Mouse (Mus musculus) liver, embryonic 12.5 days (tissue): ENCODE results near the gene Jmjd6. TPM values are rescaled to one million over a fixed set of nuclear protein-coding genes. Genes with fewer than 3 reads are reported as not detected.
"Not testable (repeated sequence)": the region's sequence is repeated elsewhere in the genome, so short reads cannot be mapped to it uniquely, and the experiment has no call there.

Source experiments
- ATAC-seq: fragments of 200-750 bp; cut with Nextera tagmentation; 2 replicates; pipeline ENCODE4 v1.8.0; 2017; ENCODE audit warnings: moderate number of reproducible peaks, mild to moderate bottlenecking, moderate library complexity
- H3K27ac ChIP-seq: fragments of 300-500 bp; sonication (generic); 2 replicates; pipeline ENCODE4 v1.5.1; 2016; ENCODE audit warnings: mild to moderate bottlenecking
- H3K27me3 ChIP-seq: fragments of 300-500 bp; sonication (generic); replicated peaks from 2 replicates; pipeline ENCODE4 v1.6.1; 2016; ENCODE audit warnings: mild to moderate bottlenecking, moderate library complexity
- H3K36me3 ChIP-seq: fragments of 300-500 bp; sonication (generic); 2 replicates; pipeline ENCODE4 v1.6.1; 2016; ENCODE audit warnings: mild to moderate bottlenecking, moderate library complexity
- H3K4me1 ChIP-seq: fragments of 300-500 bp; sonication (generic); 2 replicates; pipeline ENCODE4 v1.6.1; 2016
- H3K4me2 ChIP-seq: fragments of 300-500 bp; sonication (generic); 2 replicates; pipeline ENCODE4 v1.6.1; 2016; ENCODE audit warnings: mild to moderate bottlenecking, moderate library complexity
- H3K4me3 ChIP-seq: fragments of 300-500 bp; sonication (generic); 2 replicates; pipeline ENCODE4 v1.5.1; 2016; ENCODE audit warnings: mild to moderate bottlenecking, moderate library complexity
- H3K9ac ChIP-seq: fragments of 300-500 bp; sonication (generic); 2 replicates; pipeline ENCODE4 v1.6.1; 2016; ENCODE audit warnings: mild to moderate bottlenecking, moderate library complexity
- H3K9me3 ChIP-seq: fragments of 300-500 bp; sonication (generic); replicated peaks from 2 replicates; pipeline ENCODE4 v1.6.1; 2016; ENCODE audit warnings: mild to moderate bottlenecking, moderate library complexity
- WGBS: fragments of 180-500 bp; shearing (Covaris S2); methylation state at CpG from one replicate; pipeline ENCODE4 v1.1.7; 2016; ENCODE audit not compliant: insufficient replicate concordance; 5-methylcytosine and 5-hydroxymethylcytosine counted together
- polyA plus RNA-seq: library from polyadenylated mRNA; unstranded; fragments of >200 nt; fragmentation: Nextera tagmentation; extraction: Ambion mirVana; gene quantifications from 2 replicates; pipeline ENCODE4 v1.2.1, GENCODE M21; 2016

The Jmjd6 gene
- polyA plus RNA-seq, 1 experiment from 2014 or later: 61.6 TPM

DNA sequence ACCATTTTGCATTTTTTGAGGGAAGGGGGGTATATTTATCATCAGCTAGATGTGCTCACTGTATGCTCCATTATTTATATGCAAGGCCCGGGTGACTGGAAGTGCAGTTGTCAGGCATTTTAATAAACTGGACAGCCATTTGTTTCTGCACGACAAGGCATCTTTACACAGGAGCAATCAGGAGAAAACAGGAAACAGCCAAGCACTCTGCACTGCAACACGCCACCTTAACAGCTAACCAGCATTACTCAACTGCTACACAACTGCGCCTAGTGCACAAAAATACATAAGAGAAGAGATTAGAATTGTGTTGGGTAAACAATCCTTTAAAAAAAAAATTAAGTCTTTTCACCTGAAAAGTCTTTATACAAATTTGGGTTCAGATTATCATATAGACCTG is 6.8 kb upstream of the Jmjd6 start:
- Histone ChIP-seq H3K9me3 (no peaks in the 10 kb centered on the region), H3K4me1 (peaks cover 62% of the 10 kb centered on the region), H3K4me2 (peak overlapping the region; percentile 91), H3K27me3 (no peaks in the 10 kb centered on the region), H3K9ac (peak overlapping the region; percentile 99), H3K27ac (peak overlapping the region; percentile 99), H3K4me3 (peak overlapping the region; percentile 99), H3K36me3 (peaks cover 64% of the 10 kb centered on the region)
- 30% methylated on average over 4 of the region's 4 CpGs for WGBS
- no peak for ATAC-seq

DNA sequence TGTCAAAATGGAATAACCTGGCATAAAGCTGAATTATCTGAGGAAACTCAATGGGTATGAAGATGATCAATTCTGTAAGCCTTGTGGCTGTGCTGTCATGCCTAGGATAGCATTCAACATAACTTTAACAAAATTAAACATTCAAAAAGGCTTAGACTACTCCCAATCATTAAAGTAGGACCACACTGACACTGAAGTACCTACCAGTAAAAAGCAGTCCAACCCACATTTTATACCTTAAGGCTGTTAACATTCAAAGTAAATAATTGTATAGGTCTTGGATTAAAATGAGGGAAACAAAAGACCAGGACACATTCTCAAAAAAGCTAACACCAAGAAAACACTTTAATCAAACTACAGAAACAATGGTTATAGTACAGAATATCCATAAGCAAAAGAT is 6.3 kb upstream of the Jmjd6 start:
- Histone ChIP-seq H3K4me1 (peaks cover 62% of the 10 kb centered on the region), H3K27ac (no peak overlapping the region), H3K9me3 (no peaks in the 10 kb centered on the region), H3K9ac (no peak overlapping the region), H3K4me3 (peak overlapping the region; percentile 19; the same call in 1 of the 2 replicates), H3K4me2 (peak overlapping the region; percentile 39), H3K36me3 (peaks cover 64% of the 10 kb centered on the region), H3K27me3 (no peaks in the 10 kb centered on the region)
- no peak for ATAC-seq

GRCm38 (mm10) chr11:116848877-116849178 is 5.6 kb upstream of the Jmjd6 start:
- H3K9ac ChIP-seq, H3K27me3 ChIP-seq, H3K9me3 ChIP-seq, ATAC-seq, H3K4me3 ChIP-seq: not testable (repeated sequence)
- peaks cover 64% of the 10 kb centered on the region for H3K36me3 ChIP-seq
- peaks cover 62% of the 10 kb centered on the region for H3K4me1 ChIP-seq
- H3K27ac ChIP-seq: peak overlapping the region; percentile 64
- peak overlapping the region; percentile 39 for H3K4me2 ChIP-seq
- 49% methylated on average over 2 of the region's 2 CpGs for WGBS

DNA sequence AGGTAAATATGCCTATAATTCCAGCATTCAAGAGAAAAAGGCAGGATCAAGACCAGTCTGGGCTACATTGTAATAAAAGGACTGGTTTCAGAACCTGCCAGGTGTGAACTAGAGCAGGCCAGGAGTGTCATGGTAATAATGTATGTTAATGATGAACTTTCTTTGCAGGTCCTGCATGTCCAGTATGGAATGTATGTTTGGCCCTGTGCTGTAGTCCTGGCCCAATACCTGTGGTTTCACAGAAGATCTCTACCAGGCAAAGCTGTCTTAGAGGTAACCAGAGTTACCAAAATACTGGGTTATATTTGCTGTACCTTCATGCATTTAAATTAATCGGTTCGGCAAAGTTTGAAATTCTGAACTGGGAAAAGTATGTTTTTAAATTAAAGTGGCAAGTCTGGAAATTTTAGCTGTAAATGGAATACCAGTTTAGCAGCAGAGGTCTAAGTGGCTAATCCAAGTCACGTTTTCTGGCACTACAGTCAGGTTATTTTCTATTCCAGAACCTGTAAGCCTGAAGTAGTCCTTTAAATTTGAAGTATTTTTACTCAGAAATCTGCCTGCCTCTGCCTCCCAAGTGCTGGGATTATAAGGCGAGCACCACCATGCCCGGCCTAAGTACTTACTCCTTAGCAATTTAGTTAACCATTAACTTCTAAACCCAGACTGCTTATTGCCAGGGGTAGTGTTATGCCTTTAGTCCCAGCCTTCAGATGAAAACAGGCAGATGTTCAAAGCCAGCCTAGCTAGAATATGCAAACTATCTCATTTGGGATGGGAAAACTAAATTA is 5.0 kb upstream of the Jmjd6 start:
- Histone ChIP-seq H3K27me3 (no peaks in the 10 kb centered on the region), H3K4me1 (peaks cover 62% of the 10 kb centered on the region), H3K4me2 (peak overlapping the region; percentile 12), H3K36me3 (peaks cover 64% of the 10 kb centered on the region), H3K4me3 (no peak overlapping the region; the same call in 1 of the 2 replicates), H3K9ac (no peak overlapping the region), H3K27ac (peak overlapping the region; percentile 64), H3K9me3 (no peaks in the 10 kb centered on the region)
- ATAC-seq: no peak
- 67% methylated on average over 5 of the region's 5 CpGs for WGBS

GRCm38 (mm10) chr11:116847187-116848085 is 4.2 kb upstream of the Jmjd6 start:
- no peaks in the 10 kb centered on the region for H3K9me3 ChIP-seq
- 0 out of 2 replicates have a peak overlapping the region, but pooled peaks have one; percentile 18 for H3K9ac ChIP-seq
- H3K27ac ChIP-seq: peak overlapping the region; percentile 64
- no peak for ATAC-seq
- no peaks in the 10 kb centered on the region for H3K27me3 ChIP-seq
- peaks cover 64% of the 10 kb centered on the region for H3K36me3 ChIP-seq
- peak overlapping the region; percentile 5; the same call in 1 of the 2 replicates for H3K4me2 ChIP-seq
- H3K4me3 ChIP-seq: no peak overlapping the region
- 86% methylated on average over 3 of the region's 3 CpGs for WGBS
- H3K4me1 ChIP-seq: peaks cover 62% of the 10 kb centered on the region

GRCm38 (mm10) chr11:116846593-116847181 is 3.4 kb upstream of the Jmjd6 start:
- H3K9me3 ChIP-seq: no peaks in the 10 kb centered on the region
- H3K4me3 ChIP-seq: no peak overlapping the region
- H3K36me3 ChIP-seq: peaks cover 62% of the 10 kb centered on the region
- no peaks in the 10 kb centered on the region for H3K27me3 ChIP-seq
- ATAC-seq: no peak
- WGBS: 69% methylated on average over 4 of the region's 4 CpGs
- H3K4me1 ChIP-seq: peaks cover 67% of the 10 kb centered on the region
- H3K4me2 ChIP-seq: no peak overlapping the region
- H3K9ac ChIP-seq: no peak overlapping the region
- peak overlapping the region; percentile 48; the same call in 1 of the 2 replicates for H3K27ac ChIP-seq

DNA sequence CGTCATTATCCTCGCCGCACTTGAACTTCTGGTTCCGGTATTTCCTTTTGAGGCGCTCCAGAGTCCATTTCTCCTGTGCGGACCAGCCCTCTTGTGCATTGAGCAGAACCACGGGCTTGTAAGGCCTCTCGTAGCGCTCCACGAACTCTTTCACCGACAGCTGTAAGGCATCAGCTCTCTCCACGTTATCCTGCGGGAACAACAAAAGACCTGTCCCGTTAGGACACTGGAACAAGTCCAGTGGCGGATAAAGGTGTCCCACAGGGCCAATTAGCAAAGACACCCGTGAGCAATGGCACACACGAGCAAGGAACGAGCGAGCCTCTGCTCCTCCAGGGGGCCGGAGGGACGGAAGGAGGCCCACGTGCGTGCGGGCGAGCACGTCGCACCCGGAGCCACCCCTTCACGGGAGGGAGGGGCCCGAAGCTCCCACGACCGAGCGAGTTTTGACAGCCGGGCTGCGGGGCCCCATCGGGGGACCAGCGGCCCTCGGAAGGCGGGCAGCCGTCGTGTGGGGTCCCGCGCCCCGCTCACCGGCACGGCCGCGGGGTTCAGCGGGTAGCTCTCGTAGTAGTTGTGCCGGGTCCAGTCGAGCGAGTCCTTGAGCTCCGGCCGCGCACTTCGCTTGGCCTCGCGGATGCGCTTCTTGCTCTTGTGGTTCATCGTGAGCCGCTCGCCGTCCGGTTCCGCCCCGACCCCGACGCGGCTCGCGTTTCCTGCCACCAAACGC is 553 bp downstream of the Jmjd6 start:
- Histone ChIP-seq H3K9ac (peak overlapping the region; percentile 94), H3K27ac (peak overlapping the region; percentile 98), H3K4me3 (peak overlapping the region; percentile 82), H3K4me1 (peaks cover 70% of the 10 kb centered on the region), H3K4me2 (peak overlapping the region; percentile 86), H3K27me3 (no peaks in the 10 kb centered on the region), H3K9me3 (no peaks in the 10 kb centered on the region), H3K36me3 (peaks cover 62% of the 10 kb centered on the region)
- peak; percentile 61 for ATAC-seq
- WGBS: 4% methylated on average over 73 of the region's 73 CpGs

DNA sequence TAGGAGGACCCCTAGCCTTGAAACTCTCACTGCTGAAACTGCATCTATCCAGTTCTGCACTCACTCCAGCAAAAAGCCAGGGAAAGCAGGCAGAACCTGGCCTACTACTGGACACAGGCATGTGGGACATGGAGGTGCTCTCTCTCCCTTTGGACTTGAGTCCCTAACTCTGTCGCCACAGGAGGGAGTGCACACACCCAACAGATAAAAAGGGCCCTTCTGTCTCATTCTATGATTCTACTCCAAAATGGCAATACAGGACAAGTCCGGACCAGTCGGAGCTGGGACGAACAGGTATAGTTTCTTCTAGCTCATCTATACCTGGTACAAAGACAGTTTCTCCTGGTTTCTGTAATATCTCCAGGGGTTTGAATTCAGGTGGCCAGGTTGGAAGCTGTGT is 2.5 kb downstream of the Jmjd6 start:
- WGBS: 65% methylated on average over 4 of the region's 4 CpGs
- Histone ChIP-seq H3K4me2 (peak overlapping the region; percentile 86), H3K27ac (no peak overlapping the region), H3K4me1 (peaks cover 58% of the 10 kb centered on the region), H3K9ac (peak overlapping the region; percentile 94), H3K36me3 (peaks cover 63% of the 10 kb centered on the region), H3K9me3 (no peaks in the 10 kb centered on the region), H3K27me3 (no peaks in the 10 kb centered on the region), H3K4me3 (peak overlapping the region; percentile 82)
- ATAC-seq: no peak

DNA sequence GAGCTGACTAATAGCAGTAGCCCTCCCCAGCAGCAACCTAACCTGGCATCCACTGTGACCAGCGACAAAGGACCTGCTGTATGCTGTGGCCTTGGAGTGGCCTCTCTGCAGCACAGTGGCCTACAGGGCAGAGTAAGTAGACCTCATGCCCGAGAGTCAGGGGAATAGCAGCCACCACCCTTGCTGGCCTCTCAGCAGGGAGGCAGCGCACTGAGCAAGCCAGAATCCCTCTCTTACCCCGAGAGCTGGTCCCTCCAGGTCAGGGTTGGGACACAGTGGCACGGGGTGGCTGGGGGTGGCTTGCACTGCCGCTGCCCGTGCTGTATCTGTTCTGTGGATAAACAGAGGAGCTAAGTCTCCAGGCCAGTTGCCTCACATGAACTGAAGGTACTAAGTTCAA is 3.6 kb downstream of the Jmjd6 start:
- Histone ChIP-seq H3K27ac (no peak overlapping the region), H3K36me3 (peaks cover 73% of the 10 kb centered on the region), H3K27me3 (no peaks in the 10 kb centered on the region), H3K4me3 (peak overlapping the region; percentile 20; the same call in 1 of the 2 replicates), H3K9ac (peak overlapping the region; percentile 44; the same call in 1 of the 2 replicates), H3K4me1 (peaks cover 46% of the 10 kb centered on the region), H3K4me2 (peak overlapping the region; percentile 10; the same call in 1 of the 2 replicates), H3K9me3 (no peaks in the 10 kb centered on the region)
- ATAC-seq: no peak
- WGBS: 84% methylated on average over 7 of the region's 7 CpGs

DNA sequence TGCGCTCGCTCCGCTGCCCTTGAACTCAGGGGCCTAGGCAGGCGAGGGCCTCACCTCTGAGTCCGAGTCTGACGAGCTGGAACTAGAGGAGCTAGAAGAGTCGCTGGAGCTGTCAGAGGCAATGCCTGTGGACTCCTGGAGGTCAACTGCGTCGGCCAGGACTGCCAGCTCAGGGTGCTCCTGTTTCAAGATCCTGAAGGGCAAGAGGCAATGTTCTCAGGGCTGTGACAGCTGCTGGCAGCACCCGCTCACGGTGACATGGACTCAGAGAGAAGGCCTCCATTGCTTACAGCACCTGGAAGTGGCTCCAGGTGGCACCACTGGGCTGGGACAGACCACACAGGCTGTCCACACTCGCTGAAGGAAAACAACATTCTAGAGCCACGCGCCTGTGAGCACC is 4.3 kb downstream of the Jmjd6 start:
- WGBS: 87% methylated on average over 14 of the region's 14 CpGs

DNA sequence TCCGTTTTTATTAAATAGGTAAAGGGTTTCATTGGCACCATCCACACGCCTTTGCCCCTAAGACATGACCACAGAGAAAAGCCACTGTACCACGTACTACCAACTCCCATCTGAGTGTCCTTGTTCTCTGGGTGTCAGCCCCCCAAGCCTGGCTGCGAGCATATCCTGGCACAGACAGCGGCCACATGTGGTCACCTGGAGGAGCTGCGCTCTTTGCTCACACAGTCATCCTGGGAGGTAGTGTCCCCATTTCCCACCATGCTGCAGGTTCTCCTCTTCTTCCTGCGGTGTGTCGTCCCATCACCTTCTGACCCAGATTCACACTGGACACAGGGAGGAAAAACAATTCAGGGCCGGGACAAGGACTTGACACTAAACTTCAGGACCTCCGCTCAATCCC is 5.8 kb downstream of the Jmjd6 start:
- no peak for ATAC-seq
- peaks cover 38% of the 10 kb centered on the region for H3K4me1 ChIP-seq
- no peak overlapping the region for H3K4me3 ChIP-seq
- peaks cover 91% of the 10 kb centered on the region for H3K36me3 ChIP-seq
- no peaks in the 10 kb centered on the region for H3K27me3 ChIP-seq
- WGBS: 87% methylated on average over 10 of the region's 10 CpGs
- H3K9ac ChIP-seq: no peak overlapping the region
- H3K4me2 ChIP-seq: no peak overlapping the region
- H3K27ac ChIP-seq: no peak overlapping the region
- no peaks in the 10 kb centered on the region for H3K9me3 ChIP-seq

More for the DNA sequence above, 4.3 kb downstream of the Jmjd6 start:
- H3K9ac ChIP-seq: peak overlapping the region; percentile 2; the same call in 1 of the 2 replicates
- H3K4me2 ChIP-seq: no peak overlapping the region
- H3K9me3 ChIP-seq: no peaks in the 10 kb centered on the region
- no peak overlapping the region for H3K4me3 ChIP-seq
- H3K4me1 ChIP-seq: peaks cover 40% of the 10 kb centered on the region
- no peak for ATAC-seq
- peaks cover 79% of the 10 kb centered on the region for H3K36me3 ChIP-seq
- no peak overlapping the region for H3K27ac ChIP-seq
- H3K27me3 ChIP-seq: no peaks in the 10 kb centered on the region
